Mouse (Mus musculus): ENCODE measurements at regions not wholly inside any gene's neighbourhood (a gene's known extent, or its start where the extent isn't known, plus 50 kb on each side); places are given as distances from the start of the nearest gene placed in this dataset.

DNA sequence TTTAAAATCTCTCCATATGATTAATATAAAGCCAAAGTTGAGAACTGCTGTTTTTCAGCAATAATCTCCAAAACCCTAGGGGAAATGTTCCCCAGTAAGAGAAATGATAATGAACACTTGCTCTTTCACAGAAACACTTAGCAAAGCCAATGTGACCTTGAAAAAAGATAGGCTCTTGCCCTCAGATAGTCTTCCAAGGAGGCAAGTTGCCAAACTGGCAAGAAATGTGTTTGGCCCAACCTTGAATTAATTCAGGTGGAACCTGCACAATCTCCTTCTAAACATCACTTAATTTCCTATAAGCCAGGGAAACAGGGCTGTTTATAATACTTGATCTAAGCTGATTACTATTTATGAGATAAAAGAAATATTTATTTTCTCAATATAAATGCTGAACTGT lies 244.0 kb upstream of the Gnaz start:
- H3K36me3 ChIP-seq (ENCODE audit: control insufficient read depth, insufficient read depth, low read length): no peaks in the 10 kb centered on the region
- no peak overlapping the region for H3K27ac ChIP-seq (replicated peaks; ENCODE audit: low read depth, low read length)
- DNase-seq (ENCODE audit: low spot score) (no peak), ATAC-seq (ENCODE audit: insufficient number of reproducible peaks, low FRiP score, low TSS enrichment, low read depth) (no peak)
- H3K4me1 ChIP-seq (ENCODE audit: control insufficient read depth, insufficient read depth, low read length): no peaks in the 10 kb centered on the region
- no peaks in the 10 kb centered on the region for H3K9me3 ChIP-seq (ENCODE audit: control insufficient read depth, low read length)
- no peak overlapping the region for H3K4me3 ChIP-seq (ENCODE audit: low read depth, low read length)
- no peak overlapping the region for H3K9ac ChIP-seq (ENCODE audit: low read length)
- no peaks in the 10 kb centered on the region for H3K27me3 ChIP-seq (ENCODE audit: control insufficient read depth, insufficient read depth, low read length)
- no peak overlapping the region for H3K4me2 ChIP-seq (ENCODE audit: low read depth, severe bottlenecking)

DNA sequence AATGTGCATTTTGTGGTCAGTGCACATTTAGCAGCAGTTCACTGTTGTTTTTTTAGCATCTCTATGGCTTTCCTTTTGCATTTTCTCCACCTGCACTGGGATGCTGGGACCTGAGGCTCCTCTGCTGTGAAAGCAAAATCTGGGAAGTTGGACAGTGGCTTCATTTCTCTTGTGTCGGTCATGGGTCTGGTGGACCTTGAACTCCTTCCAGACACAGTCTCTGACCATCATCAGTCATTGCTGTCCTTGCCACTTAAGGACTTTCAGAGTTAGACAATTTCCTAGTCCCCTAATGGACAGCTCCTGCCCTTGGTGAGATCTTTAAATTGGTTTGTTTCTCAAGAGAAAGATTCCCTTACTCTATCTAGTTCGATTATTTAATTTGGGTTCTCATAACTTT lies 217.5 kb upstream of the Gnaz start:
- H3K9ac ChIP-seq (ENCODE audit: low read length): no peak overlapping the region
- DNase-seq (ENCODE audit: low spot score) (no peak), ATAC-seq (ENCODE audit: insufficient number of reproducible peaks, low FRiP score, low TSS enrichment, low read depth) (no peak)
- WGBS: 86% methylated on average over 2 of the region's 2 CpGs
- H3K27ac ChIP-seq (replicated peaks; ENCODE audit: low read depth, low read length): no peak overlapping the region
- no peak overlapping the region for H3K4me3 ChIP-seq (ENCODE audit: low read depth, low read length)
- H3K36me3 ChIP-seq (ENCODE audit: control insufficient read depth, insufficient read depth, low read length): no peaks in the 10 kb centered on the region
- no peak overlapping the region for H3K4me2 ChIP-seq (ENCODE audit: low read depth, severe bottlenecking)
- H3K27me3 ChIP-seq (ENCODE audit: control insufficient read depth, insufficient read depth, low read length): no peaks in the 10 kb centered on the region
- no peaks in the 10 kb centered on the region for H3K9me3 ChIP-seq (ENCODE audit: control insufficient read depth, low read length)
- no peaks in the 10 kb centered on the region for H3K4me1 ChIP-seq (ENCODE audit: control insufficient read depth, insufficient read depth, low read length)

DNA sequence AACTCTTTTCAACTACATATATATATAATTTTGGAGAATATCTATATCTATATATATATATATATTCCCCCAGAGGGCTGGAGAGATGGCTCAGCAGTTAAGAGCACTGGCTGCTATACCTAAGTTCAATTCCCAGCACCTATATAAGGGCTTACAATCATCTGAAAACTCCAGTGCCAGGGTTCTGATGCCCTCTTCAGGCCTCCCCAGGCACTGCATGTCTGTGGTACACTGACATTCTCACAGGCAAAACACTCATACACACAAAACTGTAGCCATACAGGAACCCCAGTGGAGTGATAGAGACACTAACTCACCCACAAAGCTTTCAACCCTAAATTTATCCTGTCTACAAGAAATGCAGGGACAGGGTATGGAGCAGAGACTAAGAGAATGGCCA lies 216.1 kb upstream of the Gnaz start:
- Histone ChIP-seq H3K9ac (ENCODE audit: low read length) (no peak overlapping the region), H3K4me2 (ENCODE audit: low read depth, severe bottlenecking) (no peak overlapping the region), H3K36me3 (ENCODE audit: control insufficient read depth, insufficient read depth, low read length) (no peaks in the 10 kb centered on the region), H3K4me1 (ENCODE audit: control insufficient read depth, insufficient read depth, low read length) (no peaks in the 10 kb centered on the region), H3K27me3 (ENCODE audit: control insufficient read depth, insufficient read depth, low read length) (no peaks in the 10 kb centered on the region), H3K4me3 (ENCODE audit: low read depth, low read length) (no peak overlapping the region), H3K9me3 (ENCODE audit: control insufficient read depth, low read length) (no peaks in the 10 kb centered on the region), H3K27ac (replicated peaks; ENCODE audit: low read depth, low read length) (no peak overlapping the region)
- no peak for DNase-seq (ENCODE audit: low spot score)
- ATAC-seq (ENCODE audit: insufficient number of reproducible peaks, low FRiP score, low TSS enrichment, low read depth): no peak

DNA sequence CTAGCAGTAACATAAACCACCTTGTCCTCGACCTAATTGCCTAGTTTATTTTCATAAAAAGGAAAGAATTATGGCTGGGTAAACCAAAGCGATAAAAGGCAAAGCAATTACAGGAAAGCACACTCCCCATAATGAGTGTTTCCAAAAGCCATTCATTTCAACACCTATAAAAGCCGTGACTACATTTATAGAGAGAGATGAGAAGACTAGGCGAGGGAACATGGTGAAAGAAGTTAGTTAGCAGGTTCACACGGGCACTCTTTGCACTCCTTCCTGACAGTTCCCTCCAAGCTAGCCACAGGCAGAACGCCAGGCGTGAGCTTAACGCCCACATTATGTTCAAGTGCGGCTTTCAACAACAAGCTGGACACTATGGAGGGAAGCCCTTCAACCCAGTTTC lies 206.2 kb upstream of the Gnaz start:
- Histone ChIP-seq H3K4me2 (ENCODE audit: low read depth, severe bottlenecking) (no peak overlapping the region), H3K27ac (replicated peaks; ENCODE audit: low read depth, low read length) (no peak overlapping the region), H3K4me1 (ENCODE audit: control insufficient read depth, insufficient read depth, low read length) (peaks cover 8% of the 10 kb centered on the region; the same call in 1 of the 2 replicates), H3K9me3 (ENCODE audit: control insufficient read depth, low read length) (no peaks in the 10 kb centered on the region), H3K4me3 (ENCODE audit: low read depth, low read length) (no peak overlapping the region), H3K27me3 (ENCODE audit: control insufficient read depth, insufficient read depth, low read length) (no peaks in the 10 kb centered on the region; the same call in 1 of the 2 replicates), H3K36me3 (ENCODE audit: control insufficient read depth, insufficient read depth, low read length) (no peaks in the 10 kb centered on the region), H3K9ac (ENCODE audit: low read length) (no peak overlapping the region)
- ATAC-seq (ENCODE audit: insufficient number of reproducible peaks, low FRiP score, low TSS enrichment, low read depth): no peak
- peak; percentile 41 for DNase-seq (ENCODE audit: low spot score)
- 32% methylated on average over 9 of the region's 9 CpGs for WGBS

DNA sequence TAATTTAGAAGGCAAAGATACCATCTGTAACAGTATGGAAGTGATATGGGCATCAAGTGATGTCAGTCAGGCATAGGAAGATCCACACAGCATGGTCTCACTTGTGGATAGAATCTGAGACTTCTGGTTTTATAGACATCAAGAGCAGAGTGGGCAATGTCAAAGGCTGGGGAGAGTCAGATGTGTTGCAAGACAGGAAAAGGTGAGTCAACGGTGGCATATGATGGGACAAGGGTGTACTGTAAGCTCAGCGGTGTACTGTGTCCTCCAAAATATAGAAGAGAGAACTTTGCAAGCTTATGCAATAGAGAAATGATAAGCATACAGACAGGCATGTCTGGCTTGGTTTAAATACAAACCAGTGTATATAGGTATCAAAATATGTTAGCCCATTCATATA lies 177.7 kb upstream of the Gnaz start:
- H3K4me1 ChIP-seq (ENCODE audit: control insufficient read depth, insufficient read depth, low read length): no peaks in the 10 kb centered on the region
- no peaks in the 10 kb centered on the region for H3K27me3 ChIP-seq (ENCODE audit: control insufficient read depth, insufficient read depth, low read length)
- H3K36me3 ChIP-seq (ENCODE audit: control insufficient read depth, insufficient read depth, low read length): no peaks in the 10 kb centered on the region
- H3K4me2 ChIP-seq (ENCODE audit: low read depth, severe bottlenecking): no peak overlapping the region
- no peak for DNase-seq (ENCODE audit: low spot score)
- H3K9ac ChIP-seq (ENCODE audit: low read length): no peak overlapping the region
- no peaks in the 10 kb centered on the region for H3K9me3 ChIP-seq (ENCODE audit: control insufficient read depth, low read length)
- H3K27ac ChIP-seq (replicated peaks; ENCODE audit: low read depth, low read length): no peak overlapping the region
- ATAC-seq (ENCODE audit: insufficient number of reproducible peaks, low FRiP score, low TSS enrichment, low read depth): no peak
- H3K4me3 ChIP-seq (ENCODE audit: low read depth, low read length): no peak overlapping the region
- WGBS: 84% methylated on average over 2 of the region's 2 CpGs

DNA sequence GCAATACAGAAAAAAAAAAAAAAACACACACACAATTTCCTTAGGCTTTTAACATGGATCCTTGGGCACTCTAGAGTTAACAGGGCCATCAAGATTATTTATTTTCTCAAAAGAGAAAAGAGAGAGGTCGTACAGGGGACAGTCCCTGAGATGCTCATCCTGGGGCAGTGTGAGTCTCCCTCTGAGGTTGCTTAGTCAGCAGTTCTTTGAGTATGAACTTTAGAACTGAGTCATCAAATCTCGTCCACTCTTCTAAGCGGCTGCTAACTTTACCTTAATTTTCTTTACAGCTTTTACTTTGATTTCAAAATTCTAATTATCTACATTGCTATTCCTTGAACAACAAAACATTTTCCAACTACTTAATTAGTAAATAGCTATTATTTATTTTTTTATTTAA lies 177.0 kb upstream of the Gnaz start:
- Histone ChIP-seq H3K27me3 (ENCODE audit: control insufficient read depth, insufficient read depth, low read length) (no peaks in the 10 kb centered on the region), H3K27ac (replicated peaks; ENCODE audit: low read depth, low read length) (no peak overlapping the region), H3K4me3 (ENCODE audit: low read depth, low read length) (no peak overlapping the region), H3K36me3 (ENCODE audit: control insufficient read depth, insufficient read depth, low read length) (no peaks in the 10 kb centered on the region), H3K4me2 (ENCODE audit: low read depth, severe bottlenecking) (no peak overlapping the region), H3K9me3 (ENCODE audit: control insufficient read depth, low read length) (no peaks in the 10 kb centered on the region), H3K4me1 (ENCODE audit: control insufficient read depth, insufficient read depth, low read length) (no peaks in the 10 kb centered on the region), H3K9ac (ENCODE audit: low read length) (no peak overlapping the region)
- ATAC-seq (ENCODE audit: insufficient number of reproducible peaks, low FRiP score, low TSS enrichment, low read depth): no peak
- WGBS: 70% methylated on average over 3 of the region's 3 CpGs
- DNase-seq (ENCODE audit: low spot score): no peak

DNA sequence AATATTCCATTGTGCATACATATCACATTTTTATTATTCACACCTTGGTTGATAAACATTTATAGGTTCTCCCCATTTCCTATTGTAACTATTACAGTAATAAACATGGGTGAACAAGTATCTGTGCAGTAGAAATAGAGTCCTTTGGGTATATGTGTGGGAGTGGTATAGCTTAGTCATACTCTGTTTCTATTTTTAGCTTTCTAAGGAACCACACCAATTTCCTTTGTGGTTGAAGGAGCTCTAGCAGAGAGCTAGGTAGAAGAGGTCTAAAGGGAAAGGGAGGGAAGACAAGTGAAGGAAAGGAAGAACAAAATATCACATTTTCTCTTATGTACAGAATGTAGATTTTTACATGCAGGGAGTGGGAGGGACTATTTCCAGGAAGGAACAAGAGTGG lies 143.6 kb upstream of the Gnaz start:
- Histone ChIP-seq H3K4me3 (ENCODE audit: low read depth, low read length) (no peak overlapping the region), H3K36me3 (ENCODE audit: control insufficient read depth, insufficient read depth, low read length) (no peaks in the 10 kb centered on the region), H3K9me3 (ENCODE audit: control insufficient read depth, low read length) (no peaks in the 10 kb centered on the region), H3K9ac (ENCODE audit: low read length) (no peak overlapping the region), H3K4me2 (ENCODE audit: low read depth, severe bottlenecking) (no peak overlapping the region), H3K27me3 (ENCODE audit: control insufficient read depth, insufficient read depth, low read length) (no peaks in the 10 kb centered on the region), H3K4me1 (ENCODE audit: control insufficient read depth, insufficient read depth, low read length) (no peaks in the 10 kb centered on the region), H3K27ac (replicated peaks; ENCODE audit: low read depth, low read length) (no peak overlapping the region)
- no peak for ATAC-seq (ENCODE audit: insufficient number of reproducible peaks, low FRiP score, low TSS enrichment, low read depth)
- DNase-seq (ENCODE audit: low spot score): no peak

DNA sequence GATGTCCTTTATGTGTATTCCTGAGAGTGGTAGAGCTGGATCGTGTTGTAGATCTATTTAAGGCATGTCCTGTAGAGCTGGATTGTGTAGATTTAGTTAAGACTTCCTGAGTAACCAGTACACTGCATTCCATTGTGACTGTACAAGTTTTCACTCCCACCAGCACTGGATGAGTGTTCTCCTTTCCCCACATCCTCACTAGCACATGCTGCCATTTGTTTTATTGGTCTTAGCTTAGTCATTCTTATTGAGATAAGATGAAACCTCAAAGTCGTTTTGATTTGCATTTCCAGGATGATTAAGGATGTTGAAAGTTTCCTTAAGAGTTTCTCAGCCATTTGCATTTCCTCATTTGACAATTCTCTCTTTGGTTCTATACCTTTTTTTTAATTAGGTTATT lies 132.6 kb upstream of the Gnaz start:
- no peak overlapping the region for H3K4me3 ChIP-seq (ENCODE audit: low read depth, low read length)
- H3K27me3 ChIP-seq (ENCODE audit: control insufficient read depth, insufficient read depth, low read length): no peaks in the 10 kb centered on the region
- H3K36me3 ChIP-seq (ENCODE audit: control insufficient read depth, insufficient read depth, low read length): no peaks in the 10 kb centered on the region
- no peaks in the 10 kb centered on the region for H3K4me1 ChIP-seq (ENCODE audit: control insufficient read depth, insufficient read depth, low read length)
- ATAC-seq (ENCODE audit: insufficient number of reproducible peaks, low FRiP score, low TSS enrichment, low read depth): no peak
- H3K9me3 ChIP-seq (ENCODE audit: control insufficient read depth, low read length): no peaks in the 10 kb centered on the region
- DNase-seq (ENCODE audit: low spot score): no peak
- H3K27ac ChIP-seq (replicated peaks; ENCODE audit: low read depth, low read length): no peak overlapping the region
- no peak overlapping the region for H3K9ac ChIP-seq (ENCODE audit: low read length)
- WGBS: 63% methylated on average over 2 of the region's 2 CpGs
- no peak overlapping the region for H3K4me2 ChIP-seq (ENCODE audit: low read depth, severe bottlenecking)

DNA sequence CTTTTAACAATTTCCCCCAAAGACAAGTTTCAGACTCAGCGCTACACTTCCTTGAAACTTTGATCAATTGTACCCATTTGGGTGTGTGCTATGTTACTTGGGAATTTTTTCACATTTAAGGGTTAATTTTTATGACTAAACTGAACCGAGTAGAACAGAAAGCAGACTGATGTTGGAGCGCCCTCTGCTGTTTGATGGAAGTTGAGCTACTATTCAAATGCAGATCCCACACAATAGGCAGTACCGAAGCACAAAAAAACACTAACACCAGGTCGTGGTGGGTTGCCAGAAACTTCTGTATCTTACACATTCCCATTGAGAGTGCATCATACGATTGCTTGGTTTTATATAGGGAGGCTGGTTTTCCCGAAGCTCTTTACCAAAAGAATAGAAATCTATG lies 118.6 kb upstream of the Gnaz start:
- Histone ChIP-seq H3K27ac (replicated peaks; ENCODE audit: low read depth, low read length) (no peak overlapping the region), H3K36me3 (ENCODE audit: control insufficient read depth, insufficient read depth, low read length) (no peaks in the 10 kb centered on the region), H3K27me3 (ENCODE audit: control insufficient read depth, insufficient read depth, low read length) (no peaks in the 10 kb centered on the region), H3K4me3 (ENCODE audit: low read depth, low read length) (no peak overlapping the region), H3K9me3 (ENCODE audit: control insufficient read depth, low read length) (no peaks in the 10 kb centered on the region), H3K4me2 (ENCODE audit: low read depth, severe bottlenecking) (no peak overlapping the region), H3K4me1 (ENCODE audit: control insufficient read depth, insufficient read depth, low read length) (no peaks in the 10 kb centered on the region), H3K9ac (ENCODE audit: low read length) (no peak overlapping the region)
- DNase-seq (ENCODE audit: low spot score) (peak; percentile 90), ATAC-seq (ENCODE audit: insufficient number of reproducible peaks, low FRiP score, low TSS enrichment, low read depth) (peak; percentile 62; the same call in 1 of the 2 replicates)
- WGBS: 12% methylated on average over 7 of the region's 7 CpGs
